29 mouse cellular contexts compared by ENCODE assay signal in genomic region chr15:80974311-80974710, GRCm38 (mm10). TPM values are rescaled to one million over a fixed set of nuclear protein-coding genes. Genes with fewer than 3 reads are reported as not detected.
DNase-seq lines count a peak whose midpoint lies in the region; ATAC-seq and TF ChIP-seq lines count a peak whose summit lies in the region.
"Had no signal": no experiment of that assay in that cellular context is flagged by ENCODE, and none has a peak within 500 bp of the region (broad histone marks: within the 10 kb centered on the region; RNA-seq: fewer than 3 reads in every experiment).

No protein-coding gene starts in this region.

- H3K36me3 ChIP-seq in kidney, adult 2 months (ENCODE audit: control insufficient read depth, insufficient read depth, low read length) = no peaks in the 10 kb centered on the region
- peaks cover 12% of the 10 kb centered on the region for H3K36me3 ChIP-seq in kidney, embryonic 15.5 days
- H3K36me3 ChIP-seq in midbrain, embryonic 14.5 days (ENCODE audit: control insufficient read depth, insufficient read depth, low read length) = peaks cover 12% of the 10 kb centered on the region
- peaks cover 20% of the 10 kb centered on the region for H3K36me3 ChIP-seq in midbrain, embryonic 10.5 days

- WGBS in kidney, adult 2 months = 9% methylated on average over 5 of the region's 5 CpGs
- WGBS in kidney, embryonic 15.5 days = 19% methylated on average over 5 of the region's 5 CpGs
- WGBS in midbrain, embryonic 14.5 days = 59% methylated on average over 5 of the region's 5 CpGs
- 66% methylated on average over 5 of the region's 5 CpGs for WGBS in midbrain, embryonic 10.5 days

- TF ChIP-seq CTCF in kidney, adult 2 months (conservative IDR thresholded peaks at IDR 0.05; ENCODE audit: insufficient read depth, insufficient read length, low read depth, low read length) = no peak

- no peaks in the 10 kb centered on the region; the same call in 1 of the 2 replicates for H3K4me1 ChIP-seq in kidney, adult 2 months (ENCODE audit: control insufficient read depth, insufficient read depth, low read length)
- peaks cover 9% of the 10 kb centered on the region for H3K4me1 ChIP-seq in kidney, embryonic 15.5 days
- H3K4me1 ChIP-seq in midbrain, embryonic 14.5 days (ENCODE audit: control insufficient read depth, insufficient read depth, low read length) = peaks cover 8% of the 10 kb centered on the region
- H3K4me1 ChIP-seq in midbrain, embryonic 10.5 days = peaks cover 20% of the 10 kb centered on the region
- H3K4me1 ChIP-seq: embryonic facial prominence, embryonic 15.5 days had no signal

- no peak overlapping the region for H3K4me3 ChIP-seq in kidney, adult 2 months (ENCODE audit: insufficient read depth, low read depth, low read length)
- H3K4me3 ChIP-seq in kidney, embryonic 15.5 days (replicated peaks) = no peak overlapping the region
- no peak overlapping the region for H3K4me3 ChIP-seq in midbrain, embryonic 14.5 days (replicated peaks; ENCODE audit: low read depth, low read length)
- no peak overlapping the region for H3K4me3 ChIP-seq in midbrain, embryonic 10.5 days
- H3K4me3 ChIP-seq: embryonic facial prominence, embryonic 13.5 days; embryonic facial prominence, embryonic 15.5 days; erythroblast, embryonic 14.5 days; forebrain, embryonic 10.5 days; forebrain, embryonic 12.5 days had no signal

- no peak overlapping the region for H3K27ac ChIP-seq in kidney, adult 2 months (ENCODE audit: insufficient read depth, low read depth, low read length)
- no peak overlapping the region for H3K27ac ChIP-seq in kidney, embryonic 15.5 days
- no peak overlapping the region for H3K27ac ChIP-seq in midbrain, embryonic 14.5 days (replicated peaks; ENCODE audit: low read depth, low read length)
- no peak overlapping the region for H3K27ac ChIP-seq in midbrain, embryonic 10.5 days (replicated peaks)
- H3K27ac ChIP-seq: embryonic facial prominence, embryonic 13.5 days; embryonic facial prominence, embryonic 15.5 days; forebrain, embryonic 10.5 days; forebrain, embryonic 12.5 days had no signal

- ATAC-seq in kidney, embryonic 15.5 days (replicated peaks; ENCODE audit: low FRiP score) = no peak
- ATAC-seq in midbrain, embryonic 14.5 days (ENCODE audit: low FRiP score, low TSS enrichment) = no peak
- ATAC-seq: CD4-positive, CD25-positive, alpha-beta regulatory T cell, adult 4 months; forebrain, embryonic 14.5 days; forebrain, embryonic 16.5 days had no signal

- no peak overlapping the region for H3K4me2 ChIP-seq in kidney, embryonic 15.5 days
- no peak overlapping the region for H3K4me2 ChIP-seq in midbrain, embryonic 14.5 days (ENCODE audit: low read length)
- H3K4me2 ChIP-seq: embryonic facial prominence, embryonic 13.5 days; embryonic facial prominence, embryonic 15.5 days; forebrain, embryonic 12.5 days had no signal

- no peaks in the 10 kb centered on the region for H3K9me3 ChIP-seq in kidney, embryonic 15.5 days (replicated peaks)
- no peaks in the 10 kb centered on the region for H3K9me3 ChIP-seq in midbrain, embryonic 14.5 days (ENCODE audit: control insufficient read depth, low read length)
- H3K9me3 ChIP-seq in midbrain, embryonic 10.5 days (replicated peaks) = no peaks in the 10 kb centered on the region
- H3K9me3 ChIP-seq: embryonic facial prominence, embryonic 13.5 days; embryonic facial prominence, embryonic 15.5 days; forebrain, embryonic 10.5 days; forebrain, embryonic 12.5 days; G1E had no signal

- peak; percentile 17 for DNase-seq in kidney, adult 2 months
- no peak for DNase-seq in kidney, adult 18-20 months
- peak; percentile 16 to 54 for DNase-seq in kidney, postnatal 36 days
- DNase-seq in midbrain, embryonic 14.5 days = peak; percentile 8
- DNase-seq in midbrain, embryonic 10.5 days (ENCODE audit: low spot score) = no peak
- DNase-seq in forelimb bud, embryonic 11.5 days (ENCODE audit: low read depth, low spot score) = peak; percentile 30
- DNase-seq in Muller cell, postnatal 12 days (ENCODE audit: inconsistent ontology term) = no peak
- DNase-seq: adrenal gland, adult 2 months; adrenal gland, postnatal 10 days; adrenal gland, postnatal 25 days; B cell, adult 2 months; cerebellum, adult 11 months; cerebellum, adult 18-20 months; cerebellum, adult 8-10 months; cerebellum, adult 9-11 months; cerebellum, postnatal 14 days; cerebellum, postnatal 36 days; embryo, embryonic 11 days had no signal

- no peak overlapping the region for H3K9ac ChIP-seq in kidney, embryonic 15.5 days
- H3K9ac ChIP-seq in midbrain, embryonic 14.5 days (replicated peaks; ENCODE audit: low read length) = no peak overlapping the region
- H3K9ac ChIP-seq: embryonic facial prominence, embryonic 13.5 days; embryonic facial prominence, embryonic 15.5 days; forebrain, embryonic 12.5 days had no signal

- TF ChIP-seq POLR2A in kidney, adult 2 months (IDR thresholded peaks at IDR 0.05; ENCODE audit: low read depth, low read length) = no peak

- no peaks in the 10 kb centered on the region for H3K27me3 ChIP-seq in kidney, adult 2 months (replicated peaks; ENCODE audit: control insufficient read depth, insufficient read depth, low read length)
- H3K27me3 ChIP-seq in kidney, embryonic 15.5 days = no peaks in the 10 kb centered on the region
- no peaks in the 10 kb centered on the region for H3K27me3 ChIP-seq in midbrain, embryonic 14.5 days (ENCODE audit: control insufficient read depth, insufficient read depth, low read length)
- no peaks in the 10 kb centered on the region for H3K27me3 ChIP-seq in midbrain, embryonic 10.5 days (ENCODE audit: low read depth, poor library complexity, severe bottlenecking)
- H3K27me3 ChIP-seq: CH12.LX; embryonic facial prominence, embryonic 13.5 days; embryonic facial prominence, embryonic 15.5 days; forebrain, embryonic 12.5 days had no signal

RNA-seq across cellular contexts. Expression of gene Sgsm3, which starts 3.3 kb away (rescaled TPM):
- polyA plus RNA-seq in kidney, adult 2 months (2012; rRNA removed) = 20.0 and 25.1 TPM in 2 replicates
- polyA plus RNA-seq in kidney, embryonic 15.5 days (2015; fragmentation: Nextera tagmentation; extraction: Ambion mirVana) = 24.8 and 27.1 TPM in 2 replicates
- 56.1 and 60.9 TPM in 2 replicates for polyA plus RNA-seq in midbrain, embryonic 14.5 days (2014; fragmentation: Nextera tagmentation; extraction: Ambion mirVana)
- polyA plus RNA-seq in midbrain, embryonic 10.5 days (2016; fragmentation: Nextera tagmentation; extraction: Ambion mirVana) = 38.0 and 38.8 TPM in 2 replicates

RNA-seq across cellular contexts. Expression of gene Adsl, which starts 26.0 kb away (rescaled TPM):
- polyA plus RNA-seq in kidney, adult 2 months (2012; rRNA removed) = 71.2 and 83.9 TPM in 2 replicates
- polyA plus RNA-seq in kidney, embryonic 15.5 days (2015; fragmentation: Nextera tagmentation; extraction: Ambion mirVana) = 178 and 186 TPM in 2 replicates
- polyA plus RNA-seq in midbrain, embryonic 14.5 days (2014; fragmentation: Nextera tagmentation; extraction: Ambion mirVana) = 81.6 and 90.4 TPM in 2 replicates
- 202 and 228 TPM in 2 replicates for polyA plus RNA-seq in midbrain, embryonic 10.5 days (2016; fragmentation: Nextera tagmentation; extraction: Ambion mirVana)

Comparison
In these comparisons a context has a peak if more than half of its experiments do, and no peak if none do; other contexts are left out.
1. DNase-seq: peak in kidney, adult 2 months (single experiment), kidney, postnatal 36 days (2 of 2), midbrain, embryonic 14.5 days (single experiment) and forelimb bud, embryonic 11.5 days (single experiment); none in kidney, adult 18-20 months (single experiment), midbrain, embryonic 10.5 days (single experiment) and Muller cell, postnatal 12 days (single experiment).